Mouse (Mus musculus) left cerebral cortex, adult 6 months (tissue): ENCODE measurements around the gene Mcpt1. TPM values are rescaled to one million over a fixed set of nuclear protein-coding genes. Genes with fewer than 3 reads are reported as not detected.

Experiments used
- long read RNA-seq, 2 experiments: library from polyadenylated mRNA; unstranded; transcript quantifications; one replicate each; pipeline ENCODE4 v2.0.0; 2019 to 2020
- polyA plus RNA-seq: library from polyadenylated mRNA; unstranded; fragments of <200 nt; fragmentation: Nextera tagmentation; gene quantifications from 2 replicates; pipeline ENCODE4 v1.2.3, GENCODE M21; 2021

The Mcpt1 gene
- not detected in 2 replicates for polyA plus RNA-seq
- long read RNA-seq, experiment 1, result 0 reads
- long read RNA-seq, experiment 2, result 0 reads

GRCm38 (mm10) chr14:56017671-56018070 lies at the start of gene Mcpt1:
TSS of gene Mcpt1 (plus strand) at chr14:56017971.

DNA sequence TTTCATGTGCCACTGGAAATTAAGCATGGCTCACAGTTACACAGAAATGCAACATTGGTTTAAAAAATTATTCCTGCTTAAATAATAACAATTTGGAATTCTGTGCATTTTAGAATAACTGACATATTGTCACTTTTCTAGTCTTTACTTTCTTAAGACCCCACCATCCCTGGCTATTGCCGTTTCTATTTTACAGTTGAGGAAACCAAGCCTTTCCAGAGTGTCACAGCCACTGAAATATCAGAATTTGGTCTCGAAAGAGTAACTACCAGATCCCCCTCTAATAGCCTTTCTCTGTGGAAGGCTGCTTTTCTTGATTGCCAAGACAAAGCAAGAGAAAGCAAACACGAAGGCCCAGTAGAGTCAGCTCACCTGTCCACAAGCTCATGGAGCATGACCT lies 12.6 kb downstream of the Mcpt1 start, which contains the start of gene Mcpt9:
Gene Mcpt9 (minus strand): TSS at position 101 of the 400 bp plus-strand sequence.

DNA sequence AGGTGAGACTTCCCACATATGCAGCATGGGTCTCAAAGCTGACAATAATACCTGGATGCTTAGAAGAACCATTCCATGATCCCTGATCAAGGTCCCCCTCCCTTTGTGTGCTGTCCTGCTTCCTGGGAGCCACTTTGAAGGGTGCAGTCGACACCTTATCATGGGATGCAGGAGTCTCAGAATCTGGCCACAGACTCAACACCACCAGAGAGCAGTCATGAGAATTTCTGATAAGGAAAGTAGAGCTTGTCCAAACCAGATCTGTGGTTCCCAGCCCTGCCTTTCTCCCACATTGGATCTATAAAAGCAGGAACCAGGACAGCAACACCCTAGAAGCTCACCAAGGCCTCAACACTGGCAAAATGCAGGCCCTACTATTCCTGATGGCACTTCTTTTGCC lies 24.0 kb downstream of the Mcpt1 start, which contains the start of gene Mcpt2:
Gene Mcpt2 (plus strand): TSS at position 250 of the 400 bp plus-strand sequence.

DNA sequence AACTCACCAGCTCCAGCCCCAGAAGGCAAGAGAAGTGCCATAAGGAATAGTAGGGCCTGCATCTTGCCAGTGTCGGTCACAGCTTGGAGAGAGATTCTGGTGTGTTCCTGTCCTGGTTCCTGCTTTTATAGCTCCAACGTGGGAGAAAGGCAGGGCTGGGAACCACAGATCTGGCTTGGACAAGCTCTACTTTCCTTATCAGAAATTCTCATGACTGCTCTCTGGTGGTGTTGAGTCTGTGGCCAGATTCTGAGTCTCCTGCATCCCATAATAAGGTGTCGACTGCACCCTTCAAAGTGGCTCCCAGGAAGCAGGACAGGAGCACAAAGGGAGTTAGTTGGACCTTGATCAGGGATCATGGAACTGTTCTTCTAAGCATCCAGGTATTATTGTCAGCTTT lies 44.4 kb downstream of the Mcpt1 start, which contains the start of gene Mcpt4:
Gene Mcpt4 (minus strand): TSS at position 101 of the 400 bp plus-strand sequence.

Other genes starting within 250 kb of the Mcpt1 start
- 1.2 and 2.1 TPM in 2 replicates for gene Adcy4, start 233.9 kb upstream of the Mcpt1 start, polyA plus RNA-seq
- 0.34 TPM in 1 of 2 replicates, not detected in the other for gene Ripk3, start 229.1 kb upstream of the Mcpt1 start, polyA plus RNA-seq
- 0.15 and 0.23 TPM in 2 replicates for gene Nfatc4, start 194.8 kb upstream of the Mcpt1 start, polyA plus RNA-seq
- gene Nynrin, start 164.0 kb upstream of the Mcpt1 start, polyA plus RNA-seq, result 0.48 and 0.84 TPM in 2 replicates
- gene Cbln3, start 133.6 kb upstream of the Mcpt1 start, polyA plus RNA-seq, result 0.06 and 0.11 TPM in 2 replicates
- 2.4 and 2.6 TPM in 2 replicates for gene Khnyn, start 133.0 kb upstream of the Mcpt1 start, polyA plus RNA-seq
- 189 and 204 TPM in 2 replicates for gene Sdr39u1, start 117.7 kb upstream of the Mcpt1 start, polyA plus RNA-seq
- not detected in 2 replicates for gene Cma1, start 73.3 kb upstream of the Mcpt1 start, polyA plus RNA-seq
- gene Cma2, start 67.0 kb upstream of the Mcpt1 start, polyA plus RNA-seq, result not detected in 2 replicates
- not detected in 2 replicates for gene Mcpt9, start 12.5 kb downstream of the Mcpt1 start, polyA plus RNA-seq
- not detected in 2 replicates for gene Mcpt2, start 24.1 kb downstream of the Mcpt1 start, polyA plus RNA-seq
- gene Mcpt4, start 44.3 kb downstream of the Mcpt1 start, polyA plus RNA-seq, result not detected in 2 replicates
- not detected in 2 replicates for gene Mcpt8, start 67.3 kb downstream of the Mcpt1 start, polyA plus RNA-seq
- not detected in 2 replicates for gene Ctsg, start 84.6 kb downstream of the Mcpt1 start, polyA plus RNA-seq
- not detected in 2 replicates for gene Gzme, start 102.7 kb downstream of the Mcpt1 start, polyA plus RNA-seq
- gene Gzmd, start 114.6 kb downstream of the Mcpt1 start, polyA plus RNA-seq, result not detected in 2 replicates
- not detected in 2 replicates for gene Gzmg, start 141.6 kb downstream of the Mcpt1 start, polyA plus RNA-seq
- not detected in 2 replicates for gene Gzmn, start 156.6 kb downstream of the Mcpt1 start, polyA plus RNA-seq
- not detected in 2 replicates for gene Gzmf, start 193.4 kb downstream of the Mcpt1 start, polyA plus RNA-seq
- not detected in 2 replicates for gene Gzmc, start 216.7 kb downstream of the Mcpt1 start, polyA plus RNA-seq
- not detected in 2 replicates for gene Gzmb, start 244.3 kb downstream of the Mcpt1 start, polyA plus RNA-seq